ENCODE assay signal across 19 mouse cellular contexts in genomic region chr16:89678446-89679015, GRCm38 (mm10).
"Had no signal": no experiment of that assay in that cellular context is flagged by ENCODE, and none has a peak within 500 bp of the region (broad histone marks: within the 10 kb centered on the region; RNA-seq: fewer than 3 reads in every experiment).

No protein-coding gene starts in this region.

- ATAC-seq: midbrain, embryonic 13.5 days had no signal

- H3K9me3 ChIP-seq: kidney, embryonic 15.5 days; liver, embryonic 13.5 days; midbrain, embryonic 13.5 days; neural tube, embryonic 12.5 days; neural tube, embryonic 15.5 days had no signal

- H3K4me3 ChIP-seq: kidney, embryonic 15.5 days; layer of hippocampus, adult 2 months; liver, embryonic 13.5 days; midbrain, embryonic 13.5 days; neural tube, embryonic 12.5 days; neural tube, embryonic 15.5 days had no signal

- DNase-seq: kidney, adult 8-10 months; kidney, postnatal 25 days; layer of hippocampus, adult 9-11 months; liver, embryonic 13.5 days; lung, adult 2 months; lung, postnatal 14 days; lung, postnatal 4 days; right cerebral cortex, adult 18-20 months; right cerebral cortex, postnatal 14 days; right cerebral cortex, postnatal 4 days; thymus, adult 2 months; thymus, postnatal 14 days; thymus, postnatal 4 days had no signal

- H3K9ac ChIP-seq: kidney, embryonic 15.5 days; liver, embryonic 13.5 days; midbrain, embryonic 13.5 days; neural tube, embryonic 12.5 days; neural tube, embryonic 15.5 days had no signal

- H3K36me3 ChIP-seq: kidney, embryonic 15.5 days; liver, embryonic 13.5 days; midbrain, embryonic 13.5 days; neural tube, embryonic 12.5 days; neural tube, embryonic 15.5 days had no signal

- H3K27me3 ChIP-seq: kidney, embryonic 15.5 days; liver, embryonic 13.5 days; midbrain, embryonic 13.5 days; neural tube, embryonic 12.5 days; neural tube, embryonic 15.5 days had no signal

- H3K27ac ChIP-seq: kidney, embryonic 15.5 days; layer of hippocampus, adult 2 months; liver, embryonic 13.5 days; midbrain, embryonic 13.5 days; neural tube, embryonic 12.5 days; neural tube, embryonic 15.5 days; stomach, postnatal 0 days had no signal

- H3K4me2 ChIP-seq: kidney, embryonic 15.5 days; liver, embryonic 13.5 days; midbrain, embryonic 13.5 days; neural tube, embryonic 12.5 days; neural tube, embryonic 15.5 days had no signal

- H3K4me1 ChIP-seq: kidney, embryonic 15.5 days; neural tube, embryonic 12.5 days had no signal
